Mouse (Mus musculus) left cerebral cortex, postnatal 14 days (tissue): ENCODE measurements around the gene 4933411K16Rik. TPM values are rescaled to one million over a fixed set of nuclear protein-coding genes. Genes with fewer than 3 reads are reported as not detected.

ENCODE experiments used
- DNase-seq, 2 experiments: peaks; one replicate each; pipeline ENCODE4 v3.0.0; 2021 to 2022; ENCODE audit warnings: low spot score in 2 of 2, mixed read lengths in 1 of 2
- intact Hi-C: fragments of 180-260 bp; cut with DNase I; formaldehyde crosslinking; loops from one replicate; pipeline ENCODE4 v1.15.1; 2025
- long read RNA-seq, 2 experiments: library from polyadenylated mRNA; stranded (forward); transcript quantifications; one replicate each; pipeline ENCODE4 v2.0.0; 2021
- total RNA-seq, 2 experiments: library from RNA; stranded (reverse); gene quantifications; 2 replicates each; pipeline ENCODE4 v1.2.3; 2021

4933411K16Rik gene
- total RNA-seq, result under 1 TPM; 0.57 to 0.68 TPM
- long read RNA-seq, experiment 1, result 0 reads
- long read RNA-seq, experiment 2, result 0 reads

GRCm38 (mm10) chr19:42051948-42052347 lies at the start of gene 4933411K16Rik:
4933411K16Rik (plus strand) TSS chr19:42052248.
- intact Hi-C loops, result no loop called here
- DNase-seq, result no peak

DNA sequence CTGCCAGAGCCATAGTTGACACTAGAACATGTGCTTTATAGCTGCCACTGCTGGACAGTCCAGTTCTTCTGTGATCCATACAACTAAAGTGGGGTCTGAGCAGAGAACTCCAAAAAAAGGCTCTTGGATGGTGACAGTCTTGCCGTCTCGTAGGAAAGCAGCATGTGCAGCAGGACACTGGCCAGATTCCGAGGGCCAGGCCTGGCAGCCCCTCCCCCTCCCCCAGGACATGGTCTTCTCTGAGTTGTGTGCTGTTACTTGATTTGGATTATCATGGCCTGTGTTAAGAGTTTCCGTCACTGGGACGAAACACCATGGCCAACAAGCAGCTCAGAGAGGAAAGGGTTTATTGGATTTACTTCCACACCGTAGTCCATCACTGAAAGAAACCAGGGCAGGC lies 47.8 kb upstream of the 4933411K16Rik start:
- intact Hi-C loops, result no loop called here
- DNase-seq, result no peak

- intact Hi-C loops, result no loop called here
These were observed 46.4 kb upstream of the 4933411K16Rik start for GRCm38 (mm10) chr19:42005616-42006015.

DNA sequence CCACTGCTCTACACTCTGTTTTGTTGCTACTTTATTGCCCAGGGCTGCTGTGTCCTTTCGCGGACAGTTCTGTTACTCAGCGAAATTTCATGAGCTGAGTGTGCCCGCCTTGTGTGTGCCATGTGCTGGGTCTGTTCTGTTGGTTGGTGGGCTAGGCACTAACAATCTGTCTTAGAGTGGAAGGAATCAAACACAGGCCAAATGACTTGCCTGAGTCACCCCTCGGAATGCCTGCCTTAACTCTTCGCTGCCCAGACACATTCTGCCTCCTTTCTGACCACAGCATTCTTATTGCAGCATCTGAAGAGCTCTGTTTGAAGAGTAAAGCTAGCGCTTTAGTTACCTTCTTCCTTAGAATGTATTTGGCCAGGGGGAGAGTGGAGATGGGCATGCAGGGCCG lies 45.5 kb upstream of the 4933411K16Rik start:
- no peak for DNase-seq
- intact Hi-C loops, result no loop called here

More at GRCm38 (mm10) chr19:42005616-42006015, 46.4 kb upstream of the 4933411K16Rik start:
- peak; percentile 30 to 52 for DNase-seq

GRCm38 (mm10) chr19:42008586-42008985 lies 43.5 kb upstream of the 4933411K16Rik start:
- intact Hi-C loops, result no loop called here
- no peak for DNase-seq

DNA sequence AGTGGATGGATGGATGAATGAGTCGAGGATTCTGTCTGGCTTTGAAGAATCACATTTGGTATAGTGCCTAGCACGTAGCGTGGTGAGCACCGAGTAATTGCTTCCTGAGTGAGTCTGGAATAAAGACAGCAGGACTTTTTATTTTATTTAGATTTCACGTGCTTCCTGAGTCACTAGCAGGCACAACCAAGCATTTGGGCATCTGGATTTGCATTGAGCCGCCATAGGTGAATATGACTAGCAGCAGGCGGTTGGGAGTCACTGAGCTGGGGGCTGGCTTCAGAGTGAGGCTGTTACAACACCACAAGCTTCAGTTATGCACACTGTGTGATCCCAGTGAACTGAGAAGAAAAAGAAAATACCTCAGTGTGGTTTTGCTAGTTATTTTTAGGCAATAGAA lies 43.0 kb upstream of the 4933411K16Rik start:
- no peak for DNase-seq
- intact Hi-C loops, result no loop called here

GRCm38 (mm10) chr19:42010436-42010835 lies 41.6 kb upstream of the 4933411K16Rik start:
- intact Hi-C loops, result no loop called here
- DNase-seq, result no peak

GRCm38 (mm10) chr19:42011123-42011522 lies 40.9 kb upstream of the 4933411K16Rik start:
- intact Hi-C loops, result no loop called here

DNA sequence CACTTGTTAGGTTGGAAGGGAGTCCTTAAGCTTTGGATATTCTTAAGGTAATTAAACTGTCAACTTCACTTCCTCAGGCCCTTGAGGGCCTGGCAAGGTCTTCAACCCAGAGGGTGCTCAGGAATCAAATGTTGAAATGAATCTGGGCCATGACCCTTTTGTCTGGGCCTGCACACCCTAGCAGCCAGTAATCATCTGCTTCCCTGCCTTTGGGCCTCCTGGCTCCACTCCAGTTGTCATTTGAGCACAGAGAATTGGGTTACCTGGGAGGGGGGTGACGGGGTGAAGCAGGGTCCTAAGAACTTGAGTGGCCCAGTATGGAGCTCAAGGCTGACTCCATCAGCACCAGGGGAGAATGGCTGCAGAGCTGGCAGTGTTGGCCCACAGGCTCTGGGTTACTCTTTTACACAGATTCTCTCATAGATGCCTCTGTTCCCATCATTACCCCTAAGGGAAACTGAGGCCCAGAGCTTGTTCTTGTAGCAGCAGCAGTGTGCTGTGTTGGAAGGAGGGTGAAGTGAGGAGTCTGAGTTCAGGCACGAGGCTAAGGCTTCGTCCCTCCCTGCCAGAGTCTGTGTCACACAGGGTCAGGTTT lies 37.7 kb upstream of the 4933411K16Rik start:
- no peak for DNase-seq
- intact Hi-C loops, result no loop called here

More at GRCm38 (mm10) chr19:42011123-42011522, 40.9 kb upstream of the 4933411K16Rik start:
- DNase-seq, result no peak

DNA sequence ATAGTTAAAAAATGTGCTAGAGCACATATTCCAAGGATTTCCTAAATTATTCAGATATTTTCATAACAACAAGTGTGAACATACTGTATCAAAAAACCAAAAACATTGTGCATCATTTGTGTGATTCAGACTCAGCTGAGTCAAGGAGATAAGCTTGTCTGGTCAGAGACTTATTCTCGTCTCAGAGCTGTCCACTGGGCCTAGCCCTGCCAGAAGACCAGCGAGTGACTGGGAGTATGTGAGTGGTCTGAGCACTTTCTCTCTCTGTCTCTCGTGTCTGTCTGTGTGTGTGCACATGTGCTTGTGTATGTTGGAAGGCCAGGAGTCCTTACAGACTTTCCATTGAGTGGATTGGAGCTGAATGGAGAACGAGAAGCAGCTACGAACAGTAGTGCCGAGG lies 37.0 kb upstream of the 4933411K16Rik start:
- intact Hi-C loops, result loop anchor here (5.0 kb wide), 1 partner anchor 33 kb away; the partner anchor contains the start of genes Mms19 and Ubtd1
- no peak for DNase-seq

DNA sequence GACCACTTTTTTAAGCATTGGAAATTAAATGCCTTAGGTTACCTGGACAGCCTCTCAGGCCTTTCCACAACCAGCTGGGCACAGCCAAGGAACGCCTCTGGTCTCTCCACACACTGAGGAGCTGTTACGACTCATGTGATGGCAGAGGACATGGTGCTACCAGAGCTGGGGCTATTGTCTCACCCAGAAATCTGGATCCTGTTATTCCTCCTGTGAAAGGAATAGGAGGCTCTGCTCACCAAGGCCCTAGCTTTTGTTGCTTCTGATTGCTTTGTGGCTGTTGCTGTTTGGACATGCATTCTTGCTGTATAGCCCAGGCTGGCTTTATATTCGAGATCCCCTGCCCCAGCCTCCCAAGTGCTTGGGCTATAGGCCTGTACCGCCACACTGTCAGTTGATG lies 35.8 kb upstream of the 4933411K16Rik start:
- no peak for DNase-seq
- intact Hi-C loops, result loop anchor here (5.0 kb wide), 1 partner anchor 34 kb away; the partner anchor contains the start of genes Mms19 and Ubtd1

DNA sequence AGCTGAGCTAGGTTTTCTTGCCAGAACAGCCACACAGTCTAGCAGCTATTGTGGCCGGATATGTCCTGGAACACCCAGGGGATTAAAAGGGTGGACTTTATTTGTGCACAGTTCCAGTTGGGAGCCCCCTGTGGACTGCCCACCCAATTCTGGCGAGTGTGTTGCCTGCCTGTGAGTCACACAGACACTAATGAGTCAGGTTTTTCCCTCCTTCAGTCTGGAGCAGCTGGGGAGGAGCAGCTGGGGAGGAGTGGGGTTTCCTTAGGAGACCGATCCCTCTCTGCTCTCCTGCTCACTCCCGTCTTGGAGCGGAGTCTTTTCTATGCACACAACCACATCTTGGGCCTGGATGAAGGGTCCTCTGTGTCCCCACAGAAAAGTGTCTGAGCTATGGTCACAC lies 35.2 kb upstream of the 4933411K16Rik start:
- intact Hi-C loops, result loop anchor here (5.0 kb wide), 1 partner anchor 35 kb away; the partner anchor contains the start of genes Mms19 and Ubtd1

DNA sequence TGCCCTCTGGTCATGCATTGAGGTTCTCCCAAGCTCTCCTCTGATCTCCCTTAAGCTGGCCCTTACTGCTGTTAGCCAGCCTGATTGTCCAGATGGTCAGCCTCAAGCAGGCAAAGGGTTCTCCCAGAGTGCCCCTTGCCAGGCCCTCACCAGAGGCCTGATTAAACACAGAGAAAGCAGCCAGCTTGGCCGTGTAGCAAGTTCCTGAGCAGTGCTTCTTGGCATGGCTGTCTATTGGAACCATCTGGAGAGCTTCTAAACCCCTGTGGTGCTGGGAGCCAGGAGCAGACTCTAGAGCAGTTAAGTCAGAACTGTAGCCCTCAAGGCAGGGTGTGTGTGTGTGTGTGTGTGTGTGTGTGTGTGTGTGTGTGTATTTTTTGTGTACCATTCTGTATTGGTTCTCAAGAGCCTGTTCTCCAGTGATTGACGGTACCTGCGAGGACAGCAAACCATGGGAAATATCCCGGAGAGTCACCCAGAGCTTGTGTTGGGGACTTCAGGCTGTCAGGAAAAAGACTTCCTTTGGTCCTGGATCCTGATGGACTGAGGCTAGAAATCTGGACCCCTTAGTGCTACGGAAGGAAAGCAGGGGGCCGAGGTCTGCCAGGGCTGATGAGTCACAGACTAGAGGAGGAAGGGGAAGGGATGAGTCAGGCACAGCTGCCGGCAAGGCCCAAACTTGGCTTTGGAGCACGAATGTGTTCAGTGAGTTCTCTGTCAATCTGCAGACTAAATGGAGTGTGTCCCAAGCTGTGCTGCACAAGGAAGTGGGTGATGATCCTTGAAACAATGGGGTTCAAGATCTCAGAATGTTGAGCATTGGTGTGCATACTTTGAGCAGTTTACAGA lies 34.4 kb upstream of the 4933411K16Rik start:
- intact Hi-C loops, result loop anchor here (5.0 kb wide), 1 partner anchor 35 kb away; the partner anchor contains the start of genes Mms19 and Ubtd1

More for the DNA sequence above, 35.2 kb upstream of the 4933411K16Rik start:
- DNase-seq, result peak; percentile 41 to 63

DNA sequence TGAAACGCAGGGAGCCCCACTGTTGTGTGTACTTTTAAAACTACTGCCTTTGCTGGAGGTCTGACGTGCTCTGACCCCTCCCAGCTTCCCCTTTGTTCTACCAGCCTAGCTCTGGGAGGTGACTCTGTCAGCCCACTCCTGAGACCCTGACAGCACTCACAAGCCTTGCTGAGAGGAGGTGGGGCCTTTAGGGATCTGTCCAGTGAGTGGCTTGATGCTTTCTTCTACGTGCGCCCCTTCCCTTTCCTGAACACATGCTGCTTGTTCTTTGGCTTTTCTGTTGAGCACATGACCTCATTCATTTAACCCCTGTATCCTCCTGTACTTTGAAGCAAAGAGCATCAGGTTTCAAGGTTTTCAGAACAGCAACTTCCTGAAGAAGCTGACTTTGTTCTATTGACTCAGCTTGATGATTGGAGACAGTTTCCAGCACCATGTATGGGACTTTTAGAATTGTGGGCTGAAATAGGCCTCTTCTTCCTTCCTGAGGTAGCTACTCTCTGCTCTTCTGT lies 33.0 kb upstream of the 4933411K16Rik start:
- no peak for DNase-seq
- intact Hi-C loops, result loop anchor here (5.0 kb wide), 1 partner anchor 37 kb away; the partner anchor contains the start of genes Mms19 and Ubtd1

More for the DNA sequence above, 34.4 kb upstream of the 4933411K16Rik start:
- peak; percentile 49 to 68 for DNase-seq

- intact Hi-C loops, result no loop called here
- DNase-seq, result no peak
These were observed 30.1 kb upstream of the 4933411K16Rik start for GRCm38 (mm10) chr19:42021681-42022541.

DNA sequence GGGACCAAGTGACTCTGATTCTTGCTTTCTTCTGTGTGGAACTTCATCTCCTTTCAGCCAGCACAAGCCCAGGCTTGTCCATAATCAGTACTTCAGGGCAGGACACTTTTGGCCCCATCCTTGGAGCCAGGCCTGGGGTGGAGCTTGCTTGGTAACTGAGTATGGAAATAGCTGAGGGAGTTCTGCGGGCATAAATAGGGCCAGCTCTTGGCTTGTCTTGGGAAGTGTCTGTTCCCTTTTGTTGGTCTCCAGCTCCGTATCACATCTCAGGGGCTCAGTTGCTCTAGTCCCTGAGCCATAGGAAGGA lies 29.6 kb upstream of the 4933411K16Rik start:
- intact Hi-C loops, result no loop called here
- no peak for DNase-seq

DNA sequence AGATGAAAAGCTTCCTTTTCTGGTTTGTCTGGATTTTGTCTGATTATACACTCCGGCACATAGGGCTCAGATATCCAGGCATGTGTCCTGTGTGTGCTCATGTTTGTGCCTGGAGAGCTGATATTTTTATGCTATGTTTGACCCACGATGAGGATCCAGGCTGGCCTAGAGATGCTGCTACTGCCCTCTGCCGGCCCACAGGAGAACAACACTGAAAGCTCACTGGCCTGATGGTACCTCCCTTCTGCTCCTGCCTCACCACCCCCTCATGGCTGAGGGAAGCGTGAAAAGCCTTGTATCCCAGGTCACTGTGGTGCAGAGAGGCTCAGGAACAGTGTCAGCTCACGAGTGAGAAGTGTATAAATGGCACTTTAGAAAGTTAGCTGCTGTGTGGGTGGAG lies 25.9 kb upstream of the 4933411K16Rik start:
- peak; percentile 85 to 89 for DNase-seq
- intact Hi-C loops, result loop anchor here (5.0 kb wide), 2 partner anchors 74 to 129 kb away; partner anchors contain the start of gene Rrp12

- intact Hi-C loops, result no loop called here
- no peak for DNase-seq
These were observed 20.9 kb upstream of the 4933411K16Rik start for GRCm38 (mm10) chr19:42031112-42031511.

DNA sequence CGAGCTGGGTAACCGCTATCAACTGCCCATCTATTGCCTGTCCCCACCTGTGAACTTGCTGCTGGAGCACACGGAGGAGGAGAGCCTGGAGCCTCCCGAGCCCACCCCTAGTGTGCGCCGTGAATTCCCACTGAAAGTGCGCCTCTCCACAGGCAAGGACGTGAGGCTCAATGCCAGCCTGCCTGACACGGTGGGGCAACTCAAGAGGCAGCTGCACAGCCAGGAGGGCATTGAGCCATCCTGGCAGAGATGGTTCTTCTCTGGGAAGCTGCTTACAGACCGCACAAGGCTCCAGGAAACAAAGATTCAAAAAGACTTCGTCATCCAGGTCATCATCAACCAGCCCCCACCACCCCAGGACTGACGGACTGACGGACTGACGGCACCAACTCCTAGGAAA lies 18.4 kb upstream of the 4933411K16Rik start:
- no peak for DNase-seq
- intact Hi-C loops, result no loop called here
